Mouse (Mus musculus) thymus, postnatal 0 days (tissue): Measurements from ENCODE around the gene A630076J17Rik. TPM values are rescaled to one million over a fixed set of nuclear protein-coding genes. Genes with fewer than 3 reads are reported as not detected.

Experiments used
- DNase-seq: peaks from one replicate; pipeline ENCODE4 v3.0.0-alpha.2; 2015; ENCODE audit warnings: low spot score
- polyA plus RNA-seq: library from polyadenylated mRNA; unstranded; fragments of >200 nt; fragmentation: Nextera tagmentation; extraction: Ambion mirVana; gene quantifications from 2 replicates; pipeline ENCODE4 v1.2.1, GENCODE M21; 2015

A630076J17Rik gene
- polyA plus RNA-seq, 1 experiment from 2014 or later, result 0.92 TPM

DNA sequence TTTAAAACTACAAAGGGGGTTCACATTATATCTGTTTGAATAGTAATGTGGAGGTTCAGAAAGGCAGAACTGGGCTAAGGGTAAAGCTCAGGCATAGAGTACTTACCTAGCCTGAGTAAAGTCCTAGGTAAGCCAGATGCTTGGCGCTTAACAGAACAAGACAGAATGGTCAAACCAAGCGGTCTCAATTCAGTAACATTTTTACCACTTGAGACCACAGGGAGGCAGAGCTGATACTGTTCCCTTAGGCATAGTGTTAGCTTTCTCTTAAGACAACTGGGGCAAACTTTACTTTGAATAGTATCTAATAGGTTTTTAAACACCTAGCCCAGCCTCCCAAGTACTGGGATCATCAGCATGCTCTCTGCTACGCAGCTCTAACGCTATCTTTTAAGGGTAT, 45.6 kb downstream of the A630076J17Rik start:
- DNase-seq, result no peak

DNA sequence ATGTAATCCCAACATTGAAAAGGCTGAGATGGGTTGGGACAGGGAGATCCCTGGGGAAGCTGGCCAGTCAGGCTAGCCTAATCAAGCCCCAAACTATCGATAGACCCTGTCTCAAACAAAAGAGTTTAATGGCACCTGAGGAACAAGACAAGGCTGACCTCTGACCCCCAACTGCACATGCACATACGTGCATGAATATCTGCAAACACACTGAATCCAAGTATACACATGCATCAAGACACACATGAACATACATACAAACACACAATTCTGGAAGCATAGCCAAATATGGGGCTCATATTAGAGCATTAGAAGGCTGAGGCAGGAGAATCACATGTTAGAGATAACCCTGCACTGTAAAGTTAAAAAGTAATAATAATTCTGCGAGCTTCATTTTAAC, 46.2 kb downstream of the A630076J17Rik start:
- no peak for DNase-seq

DNA sequence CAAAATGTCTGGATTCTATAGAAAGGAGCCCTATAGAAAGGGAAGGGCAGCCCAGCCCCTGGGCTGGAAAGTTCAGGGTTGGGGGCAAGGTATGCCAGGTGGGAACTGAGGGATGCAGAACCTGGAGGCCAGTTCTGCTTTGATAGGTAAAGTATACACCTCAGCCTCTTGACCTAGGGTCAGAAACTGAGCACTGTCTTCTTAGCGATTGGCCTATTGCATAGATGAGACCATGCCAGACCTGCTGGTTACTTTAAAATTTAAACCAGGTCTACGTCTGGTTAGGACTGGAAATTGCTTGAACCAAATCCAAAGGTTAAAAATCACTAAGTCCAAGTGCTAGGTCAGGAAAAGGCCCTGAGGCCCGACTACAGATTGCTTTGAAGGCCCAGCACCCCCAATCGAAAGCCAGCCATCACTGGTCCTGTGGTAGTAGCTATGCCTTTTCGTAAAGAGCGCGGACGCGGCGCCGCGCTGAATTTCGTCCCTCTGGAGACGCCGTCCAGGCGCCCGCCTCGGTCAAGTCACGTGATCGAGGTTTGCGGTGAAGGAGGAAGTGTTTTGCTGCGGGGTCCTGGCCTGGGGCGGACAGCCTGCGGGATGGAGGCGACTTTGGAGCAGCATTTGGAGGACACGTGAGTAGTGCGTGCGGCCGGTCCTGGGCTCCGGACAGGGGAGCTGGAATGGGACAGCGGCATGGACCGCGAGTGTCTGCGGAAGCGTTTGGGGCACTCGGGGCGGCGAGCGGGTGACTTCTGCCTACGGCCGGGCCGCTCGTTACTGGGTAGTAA, 48.3 kb downstream of the A630076J17Rik start, which contains the start of gene Lamtor5:
Lamtor5 (plus strand) TSS at position 380 of the 791 bp plus-strand sequence.
- peak; percentile 88 for DNase-seq

Other genes with a start within 250 kb of the A630076J17Rik start
- 29.2 and 35.2 TPM in 2 replicates for gene Kcna3, start 194.4 kb upstream of the A630076J17Rik start, polyA plus RNA-seq
- 0.18 and 0.29 TPM in 2 replicates for gene Kcna2, start 129.5 kb upstream of the A630076J17Rik start, polyA plus RNA-seq
- not detected in 2 replicates for gene Kcna10, start 47.6 kb upstream of the A630076J17Rik start, polyA plus RNA-seq
- gene Cym, start 8.9 kb upstream of the A630076J17Rik start, polyA plus RNA-seq, result 1.2 and 1.3 TPM in 2 replicates
- 0.08 and 0.22 TPM in 2 replicates for gene Prok1, start 9.1 kb downstream of the A630076J17Rik start, polyA plus RNA-seq
- gene Lamtor5, start 48.2 kb downstream of the A630076J17Rik start, polyA plus RNA-seq, result 250 and 260 TPM in 2 replicates
- 0.51 and 0.92 TPM in 2 replicates for gene Slc16a4, start 60.6 kb downstream of the A630076J17Rik start, polyA plus RNA-seq
- 16.3 and 20.3 TPM in 2 replicates for gene Rbm15, start 103.1 kb downstream of the A630076J17Rik start, polyA plus RNA-seq
- not detected in 2 replicates for gene Kcnc4, start 228.9 kb downstream of the A630076J17Rik start, polyA plus RNA-seq